Mouse (Mus musculus) lung, embryonic 15.5 days (tissue): Measurements from ENCODE around the gene Efcab5. TPM values are rescaled to one million over a fixed set of nuclear protein-coding genes. Genes with fewer than 3 reads are reported as not detected.
"Not testable (repeated sequence)": the region's sequence is repeated elsewhere in the genome, so short reads cannot be mapped to it uniquely, and the experiment has no call there.

Source experiments
- ATAC-seq: fragments of 200-750 bp; cut with Nextera tagmentation; 2 replicates; pipeline ENCODE4 v1.8.0; 2017; ENCODE audit warnings: moderate number of reproducible peaks, borderline replicate concordance; ENCODE audit not compliant: low FRiP score, low TSS enrichment; ENCODE audit errors: extremely low read depth
- H3K27ac ChIP-seq: fragments of 300-500 bp; sonication (generic); 2 replicates; pipeline ENCODE4 v1.5.1; 2015; ENCODE audit warnings: moderate library complexity, mild to moderate bottlenecking, inconsistent platforms
- H3K27me3 ChIP-seq: fragments of 300-500 bp; sonication (generic); 2 replicates; pipeline ENCODE4 v1.6.1; 2015; ENCODE audit warnings: inconsistent platforms
- H3K36me3 ChIP-seq: fragments of 300-500 bp; sonication (generic); 2 replicates; pipeline ENCODE4 v1.6.1; 2015; ENCODE audit warnings: inconsistent platforms
- H3K4me1 ChIP-seq: fragments of 300-500 bp; sonication (generic); 2 replicates; pipeline ENCODE4 v1.6.1; 2015; ENCODE audit warnings: inconsistent platforms
- H3K4me2 ChIP-seq: fragments of 300-500 bp; sonication (generic); 2 replicates; pipeline ENCODE4 v1.6.1; 2015; ENCODE audit warnings: inconsistent platforms, mild to moderate bottlenecking, moderate library complexity
- H3K4me3 ChIP-seq: fragments of 300-500 bp; sonication (generic); 2 replicates; pipeline ENCODE4 v1.5.1; 2015; ENCODE audit warnings: mild to moderate bottlenecking, inconsistent platforms
- H3K9ac ChIP-seq: fragments of 300-500 bp; sonication (generic); 2 replicates; pipeline ENCODE4 v1.6.1; 2015; ENCODE audit warnings: inconsistent platforms
- H3K9me3 ChIP-seq: fragments of 300-500 bp; sonication (generic); 2 replicates; pipeline ENCODE4 v1.6.1; 2016; ENCODE audit warnings: inconsistent platforms
- WGBS: fragments of 180-500 bp; shearing (Covaris S2); methylation state at CpG from one replicate; pipeline ENCODE4 v1.1.7; 2015; 5-methylcytosine and 5-hydroxymethylcytosine counted together
- polyA plus RNA-seq: library from polyadenylated mRNA; unstranded; fragments of >200 nt; fragmentation: Nextera tagmentation; extraction: Ambion mirVana; gene quantifications from 2 replicates; pipeline ENCODE4 v1.2.1, GENCODE M21; 2015

Efcab5 gene
- polyA plus RNA-seq, 1 experiment from 2014 or later = 0.30 TPM

- Histone ChIP-seq H3K9ac (no peak overlapping the region), H3K4me2 (no peak overlapping the region), H3K4me3 (no peak overlapping the region), H3K27ac (no peak overlapping the region), H3K4me1 (no peaks in the 10 kb centered on the region), H3K9me3 (no peaks in the 10 kb centered on the region), H3K27me3 (no peaks in the 10 kb centered on the region), H3K36me3 (no peaks in the 10 kb centered on the region)
- 91% methylated on average over 4 of the region's 4 CpGs for WGBS
- ATAC-seq = no peak
Measured at GRCm38 (mm10) chr11:77133450-77133849, 55.3 kb downstream of the Efcab5 start.

GRCm38 (mm10) chr11:77132580-77132979, 56.2 kb downstream of the Efcab5 start:
- ATAC-seq = no peak
- Histone ChIP-seq H3K9me3 (no peaks in the 10 kb centered on the region), H3K4me3 (no peak overlapping the region), H3K9ac (no peak overlapping the region), H3K36me3 (no peaks in the 10 kb centered on the region), H3K27me3 (no peaks in the 10 kb centered on the region), H3K4me1 (no peaks in the 10 kb centered on the region), H3K4me2 (no peak overlapping the region), H3K27ac (no peak overlapping the region)
- WGBS = 61% methylated on average over 3 of the region's 3 CpGs

- no peak for ATAC-seq
- H3K9me3 ChIP-seq = no peaks in the 10 kb centered on the region
- no peak overlapping the region for H3K9ac ChIP-seq
- 81% methylated on average over 3 of the region's 3 CpGs for WGBS
- no peak overlapping the region for H3K4me2 ChIP-seq
- H3K4me1 ChIP-seq = no peaks in the 10 kb centered on the region
- H3K27ac ChIP-seq = no peak overlapping the region
- no peaks in the 10 kb centered on the region for H3K27me3 ChIP-seq
- H3K36me3 ChIP-seq = no peaks in the 10 kb centered on the region
- no peak overlapping the region for H3K4me3 ChIP-seq
Measured at GRCm38 (mm10) chr11:77128562-77128961, 60.2 kb downstream of the Efcab5 start.

- no peak overlapping the region for H3K4me2 ChIP-seq
- H3K27ac ChIP-seq = no peak overlapping the region
- H3K4me1 ChIP-seq = no peaks in the 10 kb centered on the region
- H3K9me3 ChIP-seq = no peaks in the 10 kb centered on the region
- H3K36me3 ChIP-seq = no peaks in the 10 kb centered on the region
- no peak overlapping the region for H3K9ac ChIP-seq
- no peak overlapping the region for H3K4me3 ChIP-seq
- ATAC-seq = no peak
- no peaks in the 10 kb centered on the region for H3K27me3 ChIP-seq
- 62% methylated on average over 6 of the region's 6 CpGs for WGBS
Measured at GRCm38 (mm10) chr11:77111141-77111540, 77.6 kb downstream of the Efcab5 start.

- Histone ChIP-seq H3K27ac (no peak overlapping the region), H3K27me3 (no peaks in the 10 kb centered on the region), H3K9me3 (no peaks in the 10 kb centered on the region), H3K4me3 (no peak overlapping the region), H3K4me1 (no peaks in the 10 kb centered on the region), H3K9ac (no peak overlapping the region), H3K4me2 (no peak overlapping the region), H3K36me3 (no peaks in the 10 kb centered on the region)
- 81% methylated on average over 6 of the region's 6 CpGs for WGBS
- ATAC-seq = no peak
Measured at GRCm38 (mm10) chr11:77108442-77108841, 80.3 kb downstream of the Efcab5 start.

GRCm38 (mm10) chr11:77107872-77108271, 80.9 kb downstream of the Efcab5 start:
- WGBS = 72% methylated on average over 12 of the region's 12 CpGs
- not testable (repeated sequence) for H3K4me2 ChIP-seq, H3K4me3 ChIP-seq, H3K9me3 ChIP-seq, H3K36me3 ChIP-seq, H3K9ac ChIP-seq, H3K27ac ChIP-seq, H3K4me1 ChIP-seq, H3K27me3 ChIP-seq, ATAC-seq

GRCm38 (mm10) chr11:77106961-77107360, 81.8 kb downstream of the Efcab5 start:
- Histone ChIP-seq H3K27me3 (no peaks in the 10 kb centered on the region), H3K4me2 (no peak overlapping the region), H3K4me1 (no peaks in the 10 kb centered on the region), H3K27ac (no peak overlapping the region), H3K4me3 (no peak overlapping the region), H3K9me3 (no peaks in the 10 kb centered on the region), H3K36me3 (no peaks in the 10 kb centered on the region), H3K9ac (no peak overlapping the region)
- ATAC-seq = no peak
- WGBS = 91% methylated on average over 6 of the region's 6 CpGs

- Histone ChIP-seq H3K36me3 (no peaks in the 10 kb centered on the region), H3K9me3 (no peaks in the 10 kb centered on the region), H3K27me3 (no peaks in the 10 kb centered on the region; the same call in 1 of the 2 replicates), H3K4me2 (no peak overlapping the region), H3K9ac (no peak overlapping the region), H3K27ac (no peak overlapping the region), H3K4me3 (no peak overlapping the region), H3K4me1 (peaks cover 10% of the 10 kb centered on the region)
- ATAC-seq = no peak
- 14% methylated on average over 10 of the region's 10 CpGs for WGBS
Measured at GRCm38 (mm10) chr11:77100137-77100937, 88.4 kb downstream of the Efcab5 start.

GRCm38 (mm10) chr11:77098332-77098972, 90.3 kb downstream of the Efcab5 start:
- H3K4me2 ChIP-seq = no peak overlapping the region
- H3K9me3 ChIP-seq = no peaks in the 10 kb centered on the region
- WGBS = 44% methylated on average over 19 of the region's 19 CpGs
- peaks cover 17% of the 10 kb centered on the region for H3K4me1 ChIP-seq
- H3K4me3 ChIP-seq = no peak overlapping the region
- ATAC-seq = no peak
- H3K27ac ChIP-seq = no peak overlapping the region
- no peaks in the 10 kb centered on the region for H3K36me3 ChIP-seq
- no peak overlapping the region for H3K9ac ChIP-seq
- no peaks in the 10 kb centered on the region; the same call in 1 of the 2 replicates for H3K27me3 ChIP-seq

GRCm38 (mm10) chr11:77096991-77097390, 91.8 kb downstream of the Efcab5 start:
- H3K4me1 ChIP-seq = peaks cover 17% of the 10 kb centered on the region
- ATAC-seq = no peak
- H3K9ac ChIP-seq = no peak overlapping the region
- no peaks in the 10 kb centered on the region; the same call in 1 of the 2 replicates for H3K27me3 ChIP-seq
- H3K4me3 ChIP-seq = no peak overlapping the region
- no peak overlapping the region for H3K27ac ChIP-seq
- no peak overlapping the region for H3K4me2 ChIP-seq
- no peaks in the 10 kb centered on the region for H3K36me3 ChIP-seq
- H3K9me3 ChIP-seq = no peaks in the 10 kb centered on the region
- 48% methylated on average over 7 of the region's 7 CpGs for WGBS

GRCm38 (mm10) chr11:77096581-77096980, 92.2 kb downstream of the Efcab5 start:
- Histone ChIP-seq H3K4me2 (no peak overlapping the region), H3K36me3 (no peaks in the 10 kb centered on the region), H3K9me3 (no peaks in the 10 kb centered on the region), H3K27me3 (no peaks in the 10 kb centered on the region; the same call in 1 of the 2 replicates), H3K27ac (no peak overlapping the region), H3K9ac (no peak overlapping the region), H3K4me1 (peaks cover 17% of the 10 kb centered on the region), H3K4me3 (no peak overlapping the region)
- 36% methylated on average over 3 of the region's 3 CpGs for WGBS
- no peak for ATAC-seq

- no peaks in the 10 kb centered on the region for H3K9me3 ChIP-seq
- ATAC-seq = no peak
- H3K27ac ChIP-seq = no peak overlapping the region
- no peak overlapping the region for H3K4me2 ChIP-seq
- H3K9ac ChIP-seq = no peak overlapping the region
- H3K27me3 ChIP-seq = no peaks in the 10 kb centered on the region; the same call in 1 of the 2 replicates
- no peak overlapping the region for H3K4me3 ChIP-seq
- H3K36me3 ChIP-seq = no peaks in the 10 kb centered on the region
- WGBS = 48% methylated on average over 10 of the region's 10 CpGs
- H3K4me1 ChIP-seq = peaks cover 17% of the 10 kb centered on the region
Measured at GRCm38 (mm10) chr11:77095206-77095605, 93.6 kb downstream of the Efcab5 start.
